Mouse (Mus musculus) hematopoietic stem cell, adult 5-6 weeks (primary cell): ENCODE results near the gene Cars2. TPM values are rescaled to one million over a fixed set of nuclear protein-coding genes. Genes with fewer than 3 reads are reported as not detected.

Experiments used
- total RNA-seq: library from RNA; stranded (forward); fragments of 172-1452, 232-1000 nt; gene quantifications from 2 replicates; pipeline ENCODE4 v1.2.3, GENCODE M21; 2017

Cars2 gene
- total RNA-seq, 1 experiment from 2014 or later = 37.0 TPM

Other genes starting within 250 kb of the Cars2 start
- 16.1 and 16.9 TPM in 2 replicates for gene Col4a2, start 238.0 kb downstream of the Cars2 start, total RNA-seq
- gene Col4a1, start 238.0 kb downstream of the Cars2 start, total RNA-seq = 17.3 and 30.0 TPM in 2 replicates
- gene Rab20, start 72.1 kb downstream of the Cars2 start, total RNA-seq = 5.0 and 6.4 TPM in 2 replicates
- 53.2 and 56.3 TPM in 2 replicates for gene Naxd, start 53.3 kb downstream of the Cars2 start, total RNA-seq
- gene Ing1, start 4.8 kb upstream of the Cars2 start, total RNA-seq = 67.9 and 96.2 TPM in 2 replicates
- 111 and 131 TPM in 2 replicates for gene Ankrd10, start 85.0 kb upstream of the Cars2 start, total RNA-seq
- gene 1700016D06Rik, start 150.3 kb upstream of the Cars2 start, total RNA-seq = not detected in 2 replicates
- 22.5 and 25.6 TPM in 2 replicates for gene Arhgef7, start 176.9 kb upstream of the Cars2 start, total RNA-seq